Mouse (Mus musculus) neural tube, embryonic 14.5 days (tissue): ENCODE data around the gene Eif3d. TPM values are rescaled to one million over a fixed set of nuclear protein-coding genes. Genes with fewer than 3 reads are reported as not detected.
"Not testable (repeated sequence)": the region's sequence is repeated elsewhere in the genome, so short reads cannot be mapped to it uniquely, and the experiment has no call there.

ENCODE experiments used
- ATAC-seq: fragments of 200-750 bp; cut with Nextera tagmentation; 2 replicates; pipeline ENCODE4 v1.8.0; 2017; ENCODE audit warnings: low read depth, mild to moderate bottlenecking, moderate TSS enrichment, moderate library complexity
- H3K27ac ChIP-seq: fragments of 300-500 bp; sonication (generic); 2 replicates; pipeline ENCODE4 v1.5.1; 2014; ENCODE audit warnings: low read depth, mild to moderate bottlenecking, control low read depth, low read length, moderate library complexity, mixed read lengths
- H3K27me3 ChIP-seq: fragments of 300-500 bp; sonication (generic); 2 replicates; pipeline ENCODE4 v1.6.1; 2014; ENCODE audit warnings: low read length; ENCODE audit not compliant: control insufficient read depth, insufficient read depth
- H3K36me3 ChIP-seq: fragments of 300-500 bp; sonication (generic); 2 replicates; pipeline ENCODE4 v1.6.1; 2014; ENCODE audit warnings: low read length, mixed read lengths; ENCODE audit not compliant: control insufficient read depth, insufficient read depth
- H3K4me1 ChIP-seq: fragments of 300-500 bp; sonication (generic); 2 replicates; pipeline ENCODE4 v1.6.1; 2014; ENCODE audit warnings: low read length; ENCODE audit not compliant: control insufficient read depth, insufficient read depth
- H3K4me2 ChIP-seq: fragments of 300-500 bp; sonication (generic); 2 replicates; pipeline ENCODE4 v1.6.1; 2014; ENCODE audit warnings: mild to moderate bottlenecking, low read depth, low read length, control low read depth
- H3K4me3 ChIP-seq: fragments of 300-500 bp; sonication (generic); 2 replicates; pipeline ENCODE4 v1.5.1; 2014; ENCODE audit warnings: low read depth, low read length, control low read depth, mixed read lengths
- H3K9ac ChIP-seq: fragments of 300-500 bp; sonication (generic); replicated peaks from 2 replicates; pipeline ENCODE4 v1.6.1; 2014; ENCODE audit warnings: low read depth, mild to moderate bottlenecking, control low read depth, low read length, mixed read lengths
- H3K9me3 ChIP-seq: fragments of 300-500 bp; sonication (generic); 2 replicates; pipeline ENCODE4 v1.6.1; 2016; ENCODE audit warnings: low read length; ENCODE audit not compliant: control insufficient read depth
- WGBS: fragments of 180-500 bp; shearing (Covaris S2); extraction: QIAGEN DNeasy Blood & Tissue Kit; methylation state at CpG from one replicate; pipeline ENCODE4 v1.1.7; 2014; 5-methylcytosine and 5-hydroxymethylcytosine counted together
- polyA plus RNA-seq: library from polyadenylated mRNA; unstranded; fragments of >200 nt; fragmentation: Nextera tagmentation; extraction: Ambion mirVana; gene quantifications from 2 replicates; pipeline ENCODE4 v1.2.1, GENCODE M21; 2014

The Eif3d gene
- polyA plus RNA-seq: 177 TPM in 2 replicates

DNA sequence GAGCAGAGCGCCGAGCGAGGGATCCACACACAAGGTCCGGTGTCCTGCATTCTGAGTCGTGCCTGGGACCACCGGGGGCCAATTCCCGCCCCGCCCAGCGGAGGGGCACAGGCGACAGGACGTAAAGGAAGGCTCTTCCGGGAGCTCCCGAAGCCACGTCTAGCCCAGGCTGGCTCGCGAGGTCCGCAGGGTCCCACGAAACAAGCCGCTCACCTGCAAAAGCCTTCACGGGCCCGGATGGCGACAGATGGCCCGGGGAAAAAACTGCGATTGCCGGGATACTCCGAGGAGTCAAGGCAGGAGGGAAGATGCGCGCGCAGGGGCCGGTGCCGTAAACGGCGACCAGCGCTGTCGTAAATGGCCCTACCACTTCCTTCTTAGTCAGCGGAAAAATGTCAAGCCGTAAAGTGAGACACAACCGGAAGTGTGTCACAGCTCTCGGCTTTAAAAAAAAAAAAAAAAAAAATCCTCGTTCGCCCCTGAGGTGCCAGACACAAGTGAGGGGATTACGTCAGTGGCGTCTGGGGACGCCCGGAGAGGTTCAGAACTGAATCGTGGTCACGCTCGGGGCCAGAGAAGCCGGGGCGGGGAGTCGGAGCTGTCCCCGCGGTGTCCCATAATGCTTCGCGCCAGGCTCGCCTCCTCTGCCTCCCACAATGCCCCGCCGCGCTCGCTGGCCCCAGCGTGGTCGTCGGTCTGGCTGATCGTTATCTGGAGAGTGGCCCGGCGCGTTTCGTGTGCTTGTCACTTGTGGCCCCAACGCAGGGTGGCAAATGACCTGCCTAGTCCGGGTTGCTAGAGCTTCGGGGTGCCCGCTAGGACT is at the start of gene Eif3d:
Eif3d (minus strand) TSS at position 344 of the 823 bp plus-strand sequence.
- no peaks in the 10 kb centered on the region for H3K9me3 ChIP-seq
- WGBS: under 1% methylated on average over 72 of the region's 72 CpGs

DNA sequence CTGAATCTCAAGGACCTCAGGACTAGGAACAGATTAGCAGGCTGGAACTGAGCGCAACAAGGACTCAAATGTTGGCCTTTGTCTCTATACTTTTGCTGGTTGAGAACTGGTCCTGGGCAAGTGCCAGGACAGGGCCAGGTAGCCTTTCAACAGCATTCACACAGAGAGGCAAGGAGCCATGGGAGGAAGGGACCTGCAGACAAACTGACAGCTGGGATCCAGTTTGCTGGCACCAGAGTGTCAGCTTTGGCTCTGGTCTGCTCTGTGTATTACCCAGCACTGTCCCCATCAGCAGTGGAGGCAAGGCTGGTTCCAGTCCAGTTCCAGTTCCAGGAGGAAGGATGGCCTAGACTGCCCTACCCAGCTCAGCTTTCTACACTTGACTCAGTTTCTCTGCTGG is 43.4 kb upstream of the Eif3d start:
- Histone ChIP-seq H3K27me3 (no peaks in the 10 kb centered on the region), H3K4me2 (no peak overlapping the region), H3K9me3 (no peaks in the 10 kb centered on the region), H3K9ac (no peak overlapping the region), H3K4me1 (no peaks in the 10 kb centered on the region), H3K4me3 (no peak overlapping the region), H3K27ac (no peak overlapping the region), H3K36me3 (no peaks in the 10 kb centered on the region)
- no peak for ATAC-seq
- 100% methylated on average over 1 of the region's 1 CpGs for WGBS

More for the DNA sequence above, at the start of gene Eif3d:
- no peaks in the 10 kb centered on the region for H3K27me3 ChIP-seq
- H3K9ac ChIP-seq: peak within 1 kb of the TSS; percentile 94
- H3K4me2 ChIP-seq: peak within 1 kb of the TSS; percentile 97
- peak within 1 kb of the TSS; percentile 99 for H3K27ac ChIP-seq
- ATAC-seq: peak; percentile 85
- peaks cover 27% of the 10 kb centered on the region for H3K36me3 ChIP-seq
- H3K4me3 ChIP-seq: peak within 1 kb of the TSS; percentile 89
- H3K4me1 ChIP-seq: peaks cover 13% of the 10 kb centered on the region; the same call in 1 of the 2 replicates

DNA sequence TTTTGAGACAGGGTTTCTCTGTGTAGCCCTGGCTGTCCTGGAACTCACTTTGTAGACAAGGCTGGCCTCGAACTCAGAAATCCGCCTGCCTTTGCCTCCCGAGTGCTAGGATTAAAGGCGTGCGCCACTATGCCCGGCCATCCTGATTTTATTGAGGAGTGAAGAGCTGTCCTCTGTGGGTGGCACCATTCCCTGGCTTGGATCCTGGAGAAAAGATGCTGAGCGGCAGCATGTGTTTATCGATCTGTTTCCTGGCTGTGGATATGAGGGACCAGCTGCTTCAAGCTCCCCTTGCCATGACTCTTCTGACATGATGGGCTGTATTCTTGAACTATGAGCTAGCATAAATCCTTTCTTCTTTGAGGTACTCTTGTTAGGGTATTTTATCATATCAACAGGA is 37.6 kb upstream of the Eif3d start:
- not testable (repeated sequence) for H3K27me3 ChIP-seq, H3K4me3 ChIP-seq, H3K36me3 ChIP-seq, H3K4me1 ChIP-seq, H3K9ac ChIP-seq, ATAC-seq, H3K27ac ChIP-seq, H3K9me3 ChIP-seq, H3K4me2 ChIP-seq
- 87% methylated on average over 8 of the region's 8 CpGs for WGBS

DNA sequence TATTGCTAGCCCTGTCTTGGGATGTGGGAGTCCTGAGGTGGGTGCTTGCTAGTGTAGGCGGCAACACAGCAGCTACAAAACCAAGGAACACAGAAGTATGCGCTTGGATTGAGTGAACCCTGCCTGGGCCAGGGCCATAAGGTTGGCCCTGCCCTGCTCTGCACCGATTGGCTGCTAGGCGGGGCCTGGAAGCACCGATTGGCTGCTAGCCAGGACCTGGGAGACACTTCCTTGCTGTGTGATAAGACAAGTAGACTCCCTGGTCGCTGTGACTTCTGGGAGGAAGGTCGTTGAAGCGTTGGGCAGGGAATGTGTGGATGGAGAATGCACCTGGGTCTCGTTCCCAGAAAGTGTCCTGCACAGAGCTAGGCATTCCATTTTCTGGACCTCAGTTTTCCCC is 33.3 kb upstream of the Eif3d start:
- no peaks in the 10 kb centered on the region for H3K9me3 ChIP-seq
- no peaks in the 10 kb centered on the region for H3K4me1 ChIP-seq
- H3K27ac ChIP-seq: no peak overlapping the region
- H3K4me3 ChIP-seq: no peak overlapping the region
- H3K4me2 ChIP-seq: no peak overlapping the region
- no peaks in the 10 kb centered on the region for H3K36me3 ChIP-seq
- 58% methylated on average over 9 of the region's 9 CpGs for WGBS
- H3K27me3 ChIP-seq: no peaks in the 10 kb centered on the region
- H3K9ac ChIP-seq: no peak overlapping the region
- no peak for ATAC-seq

DNA sequence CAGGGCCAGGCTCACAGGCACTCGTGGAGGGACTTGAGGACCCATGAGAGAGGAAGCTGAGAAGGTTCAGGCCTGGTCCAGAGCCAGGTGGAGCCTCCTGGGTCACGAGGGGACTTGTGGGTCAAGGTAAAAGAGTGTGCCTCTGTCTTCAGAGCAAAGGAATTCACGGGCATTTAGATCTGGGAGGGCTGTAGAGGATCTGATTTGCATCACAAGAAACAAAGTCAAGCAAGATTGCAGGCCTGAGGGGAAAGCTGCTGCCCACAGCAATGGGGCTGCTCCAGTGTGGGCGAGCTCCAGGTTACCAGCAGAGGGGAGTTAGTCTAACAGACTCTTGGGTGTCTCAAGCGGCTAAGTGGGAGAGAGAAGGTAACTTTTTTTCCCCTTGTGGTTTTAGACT is 30.8 kb upstream of the Eif3d start:
- H3K9me3 ChIP-seq: no peaks in the 10 kb centered on the region
- 12% methylated on average over 5 of the region's 5 CpGs for WGBS
- ATAC-seq: no peak

GRCm38 (mm10) chr15:77988541-77988940 is 17.9 kb upstream of the Eif3d start:
- no peak for ATAC-seq
- no peak overlapping the region for H3K4me3 ChIP-seq
- no peak overlapping the region for H3K9ac ChIP-seq
- WGBS: 85% methylated on average over 5 of the region's 5 CpGs
- H3K4me2 ChIP-seq: no peak overlapping the region
- H3K4me1 ChIP-seq: no peaks in the 10 kb centered on the region
- no peaks in the 10 kb centered on the region for H3K36me3 ChIP-seq
- no peaks in the 10 kb centered on the region for H3K9me3 ChIP-seq
- no peak overlapping the region for H3K27ac ChIP-seq
- no peaks in the 10 kb centered on the region for H3K27me3 ChIP-seq

More for the DNA sequence above, 30.8 kb upstream of the Eif3d start:
- Histone ChIP-seq H3K9ac (no peak overlapping the region), H3K36me3 (no peaks in the 10 kb centered on the region), H3K4me3 (no peak overlapping the region), H3K27ac (no peak overlapping the region), H3K27me3 (no peaks in the 10 kb centered on the region), H3K4me2 (no peak overlapping the region), H3K4me1 (no peaks in the 10 kb centered on the region; the same call in 1 of the 2 replicates)

- peaks cover 3% of the 10 kb centered on the region; the same call in 1 of the 2 replicates for H3K4me1 ChIP-seq
- H3K9me3 ChIP-seq: no peaks in the 10 kb centered on the region
- H3K27ac ChIP-seq: no peak overlapping the region
- H3K27me3 ChIP-seq: no peaks in the 10 kb centered on the region
- H3K4me3 ChIP-seq: no peak overlapping the region
- H3K9ac ChIP-seq: no peak overlapping the region
- WGBS: 39% methylated on average over 3 of the region's 3 CpGs
- no peak for ATAC-seq
- H3K4me2 ChIP-seq: no peak overlapping the region
- H3K36me3 ChIP-seq: no peaks in the 10 kb centered on the region
Observed at GRCm38 (mm10) chr15:77983391-77983790, 12.8 kb upstream of the Eif3d start.

GRCm38 (mm10) chr15:77982195-77982939 is 11.8 kb upstream of the Eif3d start:
- Histone ChIP-seq H3K9ac (no peak overlapping the region), H3K36me3 (no peaks in the 10 kb centered on the region), H3K9me3 (no peaks in the 10 kb centered on the region), H3K27me3 (no peaks in the 10 kb centered on the region), H3K4me2 (no peak overlapping the region), H3K27ac (no peak overlapping the region), H3K4me1 (peaks cover 3% of the 10 kb centered on the region; the same call in 1 of the 2 replicates), H3K4me3 (no peak overlapping the region)
- 21% methylated on average over 18 of the region's 18 CpGs for WGBS
- peak; percentile 76 for ATAC-seq

DNA sequence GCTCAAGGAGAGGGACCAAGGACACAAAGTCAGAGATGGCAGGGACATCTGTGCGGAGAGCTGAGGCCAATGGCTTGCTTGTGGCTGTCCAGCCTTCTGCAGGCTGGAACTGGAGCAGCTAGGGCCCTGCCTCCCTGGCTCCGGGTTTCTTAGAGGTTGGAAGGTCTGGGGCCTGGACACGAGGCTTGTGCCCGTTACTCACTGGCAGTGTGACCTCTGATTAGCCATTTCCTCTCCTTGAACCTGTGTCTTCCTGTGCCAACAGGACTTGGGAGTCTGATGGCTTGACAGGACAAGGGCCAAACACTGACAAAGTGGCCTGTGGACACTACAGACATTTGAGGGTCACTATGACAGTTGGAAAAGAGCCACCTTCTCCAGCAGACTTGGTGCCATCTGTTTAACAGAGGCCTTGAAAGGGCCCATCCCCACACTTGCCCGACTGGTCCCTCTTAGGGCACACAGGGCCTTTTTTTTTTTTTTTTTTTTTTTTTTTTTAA is 10.6 kb upstream of the Eif3d start:
- ATAC-seq: no peak
- WGBS: 78% methylated on average over 5 of the region's 5 CpGs
- Histone ChIP-seq H3K9ac (no peak overlapping the region), H3K9me3 (no peaks in the 10 kb centered on the region), H3K27ac (no peak overlapping the region), H3K36me3 (no peaks in the 10 kb centered on the region), H3K4me2 (no peak overlapping the region), H3K4me1 (peaks cover 3% of the 10 kb centered on the region; the same call in 1 of the 2 replicates), H3K27me3 (no peaks in the 10 kb centered on the region), H3K4me3 (no peak overlapping the region)
